Mouse (Mus musculus) right cerebral cortex, postnatal 25 days (tissue): ENCODE data around the gene Smad6.

Experiments used
- DNase-seq: peaks from one replicate; pipeline ENCODE4 v3.0.0; 2022

Smad6 gene

DNA sequence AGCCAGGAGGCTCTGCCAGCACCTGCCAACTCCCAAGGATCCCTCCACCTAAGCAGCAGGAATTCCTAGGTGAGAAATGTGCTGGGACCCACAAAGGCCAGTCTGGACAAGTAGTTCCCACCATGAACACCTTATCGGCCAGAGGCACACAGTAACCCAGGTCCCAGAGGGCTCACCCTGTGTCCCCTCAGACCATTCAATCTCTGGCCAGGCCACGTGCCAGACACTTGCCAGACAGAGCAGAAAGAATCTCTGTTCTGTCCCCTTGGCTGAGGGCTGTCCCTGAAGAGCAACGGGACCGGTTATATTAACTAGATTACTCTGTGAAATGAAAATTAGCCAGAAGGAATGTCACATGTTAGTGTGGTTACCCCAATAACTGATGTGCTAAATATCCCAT, 39.9 kb downstream of the Smad6 start:
- DNase-seq, result no peak

GRCm38 (mm10) chr9:63981371-63981770, 40.5 kb downstream of the Smad6 start:
- no peak for DNase-seq

GRCm38 (mm10) chr9:63980179-63981086, 41.4 kb downstream of the Smad6 start:
- DNase-seq, result no peak

DNA sequence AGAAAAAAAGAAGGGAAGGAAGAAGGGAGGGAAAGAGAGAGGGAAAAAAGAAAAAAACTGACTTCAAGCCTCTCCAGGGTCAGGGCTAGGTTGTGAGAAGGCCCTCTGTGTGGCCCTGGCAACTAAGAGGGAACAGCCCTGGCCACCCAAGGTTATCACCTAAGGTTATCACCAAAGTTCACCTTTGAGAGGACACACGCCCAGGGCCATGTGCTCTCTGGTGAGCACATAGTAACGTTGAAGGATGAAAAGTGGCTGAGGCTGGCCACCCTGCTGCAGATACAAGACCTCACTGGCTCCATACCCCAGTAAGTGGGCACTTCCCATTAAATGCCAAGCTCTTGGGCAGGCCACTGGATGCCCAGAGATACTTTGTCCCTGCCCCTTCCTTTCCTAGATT, 42.6 kb downstream of the Smad6 start:
- DNase-seq, result no peak

- DNase-seq, result no peak
Measured at GRCm38 (mm10) chr9:63978682-63979081, 43.2 kb downstream of the Smad6 start.

GRCm38 (mm10) chr9:63975996-63976395, 45.9 kb downstream of the Smad6 start:
- no peak for DNase-seq

DNA sequence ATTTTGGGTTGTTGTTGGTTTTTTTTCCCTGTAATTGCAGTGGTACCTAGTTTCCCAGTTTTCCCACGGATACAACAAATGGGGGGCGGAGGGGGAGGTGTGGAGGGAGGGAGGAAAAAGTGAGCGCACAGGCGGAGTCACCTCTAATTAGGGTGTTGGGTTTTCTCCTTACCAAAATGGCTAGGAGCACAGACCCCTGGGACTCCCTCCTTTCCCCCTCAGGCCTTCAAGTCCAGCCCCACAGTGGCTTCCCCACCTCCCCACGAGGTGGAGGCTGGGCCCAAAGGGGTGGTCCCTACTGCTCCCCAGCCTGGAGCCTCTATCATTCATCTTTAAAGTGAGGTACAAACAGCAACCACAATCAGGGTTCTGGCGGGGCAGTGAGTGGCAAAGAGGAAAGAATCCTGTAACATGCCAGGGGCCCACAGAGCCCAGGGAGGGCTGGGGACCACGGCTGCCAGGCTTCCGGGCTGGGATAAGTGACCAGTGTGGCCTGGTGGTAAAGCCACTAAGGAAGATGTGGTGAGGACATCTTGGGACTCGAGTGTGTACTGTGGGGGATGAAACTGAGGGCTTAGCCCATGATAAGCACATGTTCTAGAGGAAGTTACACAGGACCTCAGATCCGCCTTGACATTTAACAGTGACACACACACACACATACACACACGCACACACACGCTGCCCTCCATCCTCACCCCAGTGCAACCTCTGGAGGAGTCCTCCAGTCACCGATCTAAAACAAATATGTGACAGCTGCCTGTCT, 47.4 kb downstream of the Smad6 start:
- DNase-seq, result no peak

- DNase-seq, result no peak
Measured at GRCm38 (mm10) chr9:63973662-63974190, 48.1 kb downstream of the Smad6 start.

- DNase-seq, result no peak
Measured at GRCm38 (mm10) chr9:63972576-63973290, 49.1 kb downstream of the Smad6 start.

DNA sequence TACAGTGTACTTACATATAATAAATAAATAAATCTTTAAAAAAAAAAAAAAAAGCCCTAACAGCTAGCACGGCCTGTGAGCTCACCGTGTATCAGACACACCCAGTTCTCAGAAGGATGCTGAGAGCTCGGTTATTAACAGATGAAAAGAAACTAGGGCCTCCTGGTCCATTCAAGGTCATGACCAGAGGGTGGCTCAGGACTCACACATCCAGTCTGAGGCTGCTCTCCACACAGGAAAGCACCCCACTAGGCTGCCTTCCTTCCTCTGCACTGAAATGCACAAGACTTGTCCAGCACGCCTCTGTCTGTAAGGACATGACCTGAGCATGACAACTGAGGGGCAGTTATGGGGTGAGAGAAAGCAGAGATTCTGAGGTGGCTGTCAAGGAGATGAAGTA, 50.3 kb downstream of the Smad6 start:
- DNase-seq, result no peak

DNA sequence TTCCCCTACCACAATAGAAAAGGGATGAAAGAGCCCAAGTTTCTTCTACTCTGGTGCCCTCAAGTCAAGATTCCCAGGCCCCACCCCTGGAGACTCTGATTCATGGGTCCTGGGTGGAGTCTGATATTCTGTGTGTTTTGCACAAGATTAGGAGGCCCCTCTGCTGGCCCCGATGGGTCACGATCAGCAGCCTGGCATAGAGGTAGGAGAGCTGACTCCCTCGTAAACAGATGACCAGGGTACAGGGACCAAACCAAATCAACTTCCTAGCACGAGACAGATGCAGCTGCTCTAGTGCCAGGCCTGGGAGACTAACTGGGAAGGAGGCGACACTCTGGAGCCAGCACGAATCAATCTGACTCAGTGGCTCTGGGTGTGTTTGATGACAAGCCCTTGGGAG, 51.0 kb downstream of the Smad6 start:
- DNase-seq, result no peak

GRCm38 (mm10) chr9:63970388-63970787, 51.5 kb downstream of the Smad6 start:
- DNase-seq, result no peak

DNA sequence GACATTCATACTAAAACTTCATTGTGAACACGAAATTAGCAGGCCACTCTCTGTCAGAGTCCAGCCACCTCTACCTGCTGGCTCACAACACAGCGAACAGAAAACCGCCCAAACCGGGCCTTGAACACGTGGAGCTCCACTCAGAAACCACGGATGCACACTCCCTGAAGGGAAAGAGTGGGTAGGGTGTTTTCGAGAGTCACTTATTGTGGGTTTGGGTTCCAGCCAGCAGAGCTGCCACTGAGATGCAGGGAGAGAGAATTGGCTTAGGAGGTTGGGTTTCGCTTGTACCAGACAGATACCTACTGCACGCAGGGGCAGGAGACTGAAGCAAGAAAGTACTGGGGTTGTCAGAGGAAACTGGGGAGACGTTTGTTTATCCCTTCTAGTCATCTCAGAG, 52.4 kb downstream of the Smad6 start:
- no peak for DNase-seq

- DNase-seq, result no peak
Measured at GRCm38 (mm10) chr9:63968592-63968991, 53.3 kb downstream of the Smad6 start.

- DNase-seq, result no peak
Measured at GRCm38 (mm10) chr9:63967408-63968172, 54.3 kb downstream of the Smad6 start.

- DNase-seq, result no peak
Measured at GRCm38 (mm10) chr9:63965579-63965981, 56.3 kb downstream of the Smad6 start.

DNA sequence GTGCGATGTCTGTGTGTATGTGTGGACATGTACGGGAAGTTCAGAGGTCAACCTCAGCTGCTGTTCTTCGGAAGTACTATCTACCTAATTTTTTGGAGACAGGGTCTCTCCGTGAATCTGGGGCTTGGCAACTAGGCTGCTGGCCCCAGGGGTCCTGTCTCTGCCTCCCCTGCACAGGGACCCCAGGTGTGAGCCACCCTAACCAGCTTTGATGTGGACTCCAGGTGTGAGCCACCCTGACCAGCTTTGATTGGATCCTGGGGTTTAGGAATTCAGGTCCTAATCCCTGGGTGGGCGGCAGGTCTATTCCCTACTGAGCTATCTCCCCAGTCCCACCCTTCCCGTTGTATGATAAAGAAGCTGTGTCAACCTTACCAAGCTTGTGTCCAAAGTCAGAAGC, 60.0 kb downstream of the Smad6 start:
- no peak for DNase-seq

- DNase-seq, result no peak
Measured at GRCm38 (mm10) chr9:63960829-63961185, 61.1 kb downstream of the Smad6 start.

DNA sequence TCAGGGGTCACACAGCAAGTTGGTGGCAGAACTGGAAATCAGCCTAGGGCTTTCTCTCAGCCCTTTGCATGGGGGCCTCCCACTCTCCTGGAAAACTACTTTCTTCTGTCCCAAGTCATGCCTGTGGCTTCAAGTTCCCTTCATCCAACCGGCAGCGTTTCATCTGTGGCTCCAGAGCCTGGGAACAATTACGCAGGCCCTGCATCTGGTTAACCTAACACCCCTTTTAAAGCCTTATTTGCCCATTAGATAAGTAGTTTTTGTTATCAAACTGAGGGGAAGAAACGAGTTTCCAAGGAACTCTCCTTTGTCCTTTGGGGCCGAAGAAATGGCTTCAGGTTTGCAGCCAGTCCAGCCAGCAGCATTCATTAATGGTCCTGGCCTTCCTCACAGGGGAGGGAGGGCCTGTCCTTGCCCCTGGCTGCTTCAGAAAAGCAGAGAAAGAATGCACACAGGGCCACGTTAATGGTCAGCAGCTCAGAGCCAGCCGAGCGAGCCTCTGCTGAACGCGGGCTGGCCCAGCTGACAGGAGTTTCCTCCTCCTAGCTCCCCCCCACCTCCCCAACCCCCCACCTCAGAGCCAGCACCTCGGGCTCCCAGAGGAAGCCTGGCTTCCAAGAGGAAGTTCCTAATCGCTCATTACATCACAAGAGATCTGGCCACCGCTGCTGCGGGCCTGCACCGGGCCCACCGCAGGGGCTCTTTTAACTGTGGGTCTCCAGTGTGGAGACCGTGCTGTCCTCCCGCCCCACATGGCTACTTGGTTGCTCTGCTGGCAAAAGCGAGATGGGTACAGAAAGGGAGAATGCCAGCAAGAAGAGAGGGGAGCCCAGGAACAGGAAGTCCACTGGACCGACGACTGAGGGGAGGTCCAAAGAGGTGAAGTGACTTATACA, 61.7 kb downstream of the Smad6 start:
- DNase-seq, result no peak

DNA sequence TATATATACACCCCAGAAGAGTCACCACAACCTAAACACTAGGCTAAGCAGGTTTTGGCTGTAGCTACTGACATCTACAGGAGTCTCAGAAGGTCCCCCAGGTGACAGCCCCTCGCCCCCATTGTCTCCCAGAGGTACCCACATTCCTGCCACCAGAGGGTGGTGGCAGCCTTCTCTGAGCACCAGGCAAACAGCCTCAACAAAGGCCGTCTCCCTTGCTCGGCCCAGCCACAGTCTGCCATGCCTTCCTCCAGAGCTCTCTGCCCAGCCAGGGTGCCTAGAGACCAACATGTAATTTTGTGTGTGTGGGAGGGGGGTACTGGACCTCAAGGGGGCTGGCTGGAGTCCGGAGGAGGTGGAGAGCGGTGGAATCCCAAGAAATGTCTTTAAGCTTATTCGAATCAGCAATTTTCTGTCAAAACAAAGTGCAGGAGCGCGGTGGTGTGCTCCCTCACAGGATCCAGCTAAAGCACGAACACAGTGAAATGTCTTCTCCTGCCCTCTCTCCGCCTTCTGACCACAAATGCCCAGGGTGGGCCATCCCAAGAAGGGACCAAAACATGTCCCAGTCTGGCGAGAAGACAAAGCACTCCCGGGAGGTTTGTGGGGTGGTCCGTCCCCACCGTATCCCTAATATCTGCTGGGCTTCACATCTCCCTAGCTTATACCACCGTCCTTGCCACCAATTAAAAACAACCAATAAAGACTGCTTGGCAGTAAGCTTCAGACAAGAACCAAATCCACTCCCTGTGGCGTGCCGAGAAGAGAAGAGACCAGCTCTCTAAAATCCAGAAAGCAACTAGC, 62.5 kb downstream of the Smad6 start:
- no peak for DNase-seq
